Mouse (Mus musculus) olfactory bulb, adult 2 months (tissue): ENCODE measurements around the gene Lrmda.

ENCODE experiments used
- CTCF ChIP-seq: fragments of 200-500 bp; IDR thresholded peaks from 2 replicates; pipeline ENCODE4 v1.5.1; 2012; ENCODE audit warnings: low read depth, mild to moderate bottlenecking, low read length, moderate library complexity; ENCODE audit not compliant: insufficient read depth
- POLR2A ChIP-seq: fragments of 200-500 bp; IDR thresholded peaks from 2 replicates; pipeline ENCODE4 v1.6.1; 2012; ENCODE audit warnings: mild to moderate bottlenecking, low read depth, low read length, moderate library complexity; ENCODE audit not compliant: insufficient read depth

DNA sequence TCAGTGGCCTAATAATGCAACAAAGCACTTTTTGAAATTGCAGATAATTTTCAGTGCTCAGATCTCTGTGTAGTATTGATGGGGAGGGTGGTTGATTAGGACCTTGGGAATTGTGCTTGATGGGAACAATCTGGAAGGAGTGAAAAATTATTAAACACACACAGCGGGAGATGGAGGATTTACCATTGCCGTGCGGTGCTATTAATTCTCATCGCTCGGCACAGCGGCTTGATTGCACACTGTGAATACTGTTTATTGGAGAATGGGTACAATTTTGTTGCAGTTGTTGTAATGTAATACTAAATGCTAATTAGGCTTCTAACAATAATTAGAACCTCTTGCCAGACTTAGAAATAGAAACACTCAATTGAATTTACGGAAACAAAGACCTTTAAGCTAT lies 262.1 kb downstream of the Lrmda start:
- no peak for TF ChIP-seq POLR2A
- TF ChIP-seq CTCF = no peak
